Mouse (Mus musculus): ENCODE measurements around the gene Flywch1. TPM values are rescaled to one million over a fixed set of nuclear protein-coding genes. Genes with fewer than 3 reads are reported as not detected.

The Flywch1 gene
- total and polyA plus RNA-seq, 3 experiments, result 25.9 to 40.1 (median 39.4) TPM

DNA sequence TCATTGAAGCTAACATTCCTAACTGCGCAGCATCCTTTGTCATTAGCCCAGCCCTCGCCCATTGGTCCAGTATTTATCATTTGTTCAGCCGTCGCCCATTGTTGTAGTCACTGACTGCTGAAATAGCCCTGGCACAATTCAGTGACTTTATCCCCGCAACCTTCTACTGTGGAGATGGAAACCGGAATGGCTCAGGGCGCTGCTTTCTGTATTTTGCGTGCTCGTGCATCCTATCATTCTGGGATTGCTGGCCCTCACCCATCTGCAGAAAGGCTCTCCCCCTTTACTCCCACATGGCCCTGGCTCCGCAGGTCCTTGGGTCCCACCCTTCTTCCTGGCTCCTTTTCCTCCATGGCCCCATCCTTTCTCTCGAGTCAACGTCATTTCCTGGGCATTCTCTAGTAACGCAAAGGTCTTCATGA is 15.1 kb upstream of the Flywch1 start:
- peak overlapping the region; percentile 53 for H3K4me3 ChIP-seq
- intact Hi-C loops (cut with DNase I), result loop anchor here (5.0 kb wide), 1 partner anchor 39 kb away; the partner anchor contains the start of gene Kremen2
- TF ChIP-seq CTCF (IDR thresholded peaks at IDR 0.05) (no peak; the same call in 1 of the 2 replicates), EP300 (IDR thresholded peaks at IDR 0.05; ENCODE audit: insufficient read depth, low read depth, low read length) (no peak), POLR2A (IDR thresholded peaks at IDR 0.05; ENCODE audit: insufficient read depth, low read depth, low read length) (no peak)
- no peak overlapping the region for H3K27ac ChIP-seq
- H3K36me3 ChIP-seq (ENCODE audit: control insufficient read depth, insufficient read depth, low read length), result no peaks in the 10 kb centered on the region
- H3K9ac ChIP-seq (ENCODE audit: low read depth, low read length), result no peak overlapping the region
- DNase-seq, result no peak
- no peaks in the 10 kb centered on the region for H3K79me2 ChIP-seq (replicated peaks; ENCODE audit: control insufficient read depth, insufficient read depth, low read length)
- WGBS, result 14% methylated on average over 13 of the region's 13 CpGs
- peaks cover 6% of the 10 kb centered on the region for H3K4me1 ChIP-seq (ENCODE audit: control insufficient read depth, insufficient read depth, low read length)
- no peaks in the 10 kb centered on the region for H3K27me3 ChIP-seq (ENCODE audit: control insufficient read depth, insufficient read depth, low read length)

DNA sequence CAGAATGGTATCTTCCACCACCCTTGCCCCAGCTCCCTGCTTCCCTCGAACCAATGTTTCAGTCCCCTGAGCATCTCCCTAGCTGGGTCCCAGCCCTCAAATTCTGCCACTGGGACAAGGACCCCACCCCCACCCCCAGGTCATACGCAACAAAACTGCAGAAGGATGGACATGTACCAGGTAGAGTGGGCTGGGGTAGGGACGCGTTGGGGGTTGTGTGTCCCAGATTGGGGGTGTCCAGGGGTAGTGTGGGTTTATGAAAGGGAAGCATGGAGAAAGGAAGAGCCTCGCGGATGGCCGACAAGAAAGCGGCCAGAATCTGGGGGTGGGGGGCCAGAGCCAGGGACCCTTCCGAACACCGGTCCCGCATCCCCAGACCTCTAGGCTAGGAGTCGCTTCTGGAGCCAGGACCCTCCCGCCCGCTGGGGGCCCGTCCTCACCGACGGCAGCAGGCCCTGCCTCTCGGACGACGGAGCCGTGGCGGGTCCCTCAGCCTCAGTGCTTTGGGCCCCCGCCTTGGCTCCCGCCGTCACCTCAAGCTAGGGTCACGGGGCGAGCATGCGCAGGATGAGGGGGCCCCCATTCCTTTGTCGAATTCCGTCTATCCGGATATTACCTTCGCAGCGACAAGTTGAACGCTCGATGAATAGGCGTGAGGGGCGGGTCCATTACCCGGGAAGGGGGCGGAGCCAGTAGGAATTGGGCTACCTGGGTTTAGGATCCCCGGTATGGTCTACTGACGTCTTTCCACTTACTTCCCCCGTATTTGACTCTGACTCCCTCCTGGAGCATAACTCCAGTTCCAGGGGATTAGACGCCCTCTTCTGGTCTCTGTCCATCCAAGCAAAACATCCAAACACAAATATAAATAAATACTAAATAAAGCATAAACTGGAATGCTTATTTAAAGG is 14.4 kb upstream of the Flywch1 start, which contains the start of gene Flywch2:
TSS of gene Flywch2 (minus strand) at position 521 of the 911 bp plus-strand sequence.
- H3K4me1 ChIP-seq (ENCODE audit: control insufficient read depth, insufficient read depth, low read length), result peaks cover 4% of the 10 kb centered on the region
- 8% methylated on average over 43 of the region's 43 CpGs for WGBS
- intact Hi-C loops (cut with DNase I), result loop anchor here (5.0 kb wide), 1 partner anchor 39 kb away; the partner anchor contains the start of gene Kremen2
- peak within 1 kb of the TSS; percentile 65 for H3K9ac ChIP-seq (ENCODE audit: low read depth, low read length)
- DNase-seq, result peak; percentile 68 to 73
- no peak for TF ChIP-seq POLR2A (IDR thresholded peaks at IDR 0.05; ENCODE audit: insufficient read depth, low read depth, low read length)
- peak; percentile 55 for TF ChIP-seq CTCF (IDR thresholded peaks at IDR 0.05)
- no peak for TF ChIP-seq EP300 (IDR thresholded peaks at IDR 0.05; ENCODE audit: insufficient read depth, low read depth, low read length)
- H3K4me3 ChIP-seq, result peak within 1 kb of the TSS; percentile 53
- no peak within 1 kb of the TSS; the same call in 1 of the 2 replicates for H3K27ac ChIP-seq
- H3K27me3 ChIP-seq (ENCODE audit: control insufficient read depth, insufficient read depth, low read length), result no peaks in the 10 kb centered on the region
- no peaks in the 10 kb centered on the region for H3K36me3 ChIP-seq (ENCODE audit: control insufficient read depth, insufficient read depth, low read length)
- no peaks in the 10 kb centered on the region for H3K79me2 ChIP-seq (replicated peaks; ENCODE audit: control insufficient read depth, insufficient read depth, low read length)

DNA sequence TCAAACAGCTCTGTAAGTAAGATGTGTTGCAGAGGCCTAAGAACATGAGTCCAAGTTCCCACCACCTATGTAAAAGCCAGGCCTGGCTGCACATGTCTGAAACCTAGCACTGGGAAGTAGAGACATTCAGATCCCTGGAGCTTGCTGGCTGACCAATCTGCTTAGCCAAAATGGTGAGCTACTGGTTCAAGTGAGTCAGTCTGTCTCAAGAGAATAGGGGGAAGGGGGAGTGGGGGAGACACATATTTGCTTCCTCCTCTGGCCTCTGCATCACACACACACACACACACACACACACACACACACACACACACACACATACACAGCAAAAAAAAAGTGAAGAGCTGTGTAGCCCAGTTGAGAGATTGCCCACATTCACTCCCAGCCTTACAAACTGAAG is 11.9 kb upstream of the Flywch1 start:
- H3K27me3 ChIP-seq (ENCODE audit: control insufficient read depth, insufficient read depth, low read length), result no peaks in the 10 kb centered on the region
- no peaks in the 10 kb centered on the region for H3K79me2 ChIP-seq (replicated peaks; ENCODE audit: control insufficient read depth, insufficient read depth, low read length)
- no peak overlapping the region for H3K27ac ChIP-seq
- TF ChIP-seq POLR2A (IDR thresholded peaks at IDR 0.05; ENCODE audit: insufficient read depth, low read depth, low read length), result no peak
- TF ChIP-seq EP300 (IDR thresholded peaks at IDR 0.05; ENCODE audit: insufficient read depth, low read depth, low read length), result no peak
- no peak for TF ChIP-seq CTCF (IDR thresholded peaks at IDR 0.05)
- no peak for DNase-seq
- no peaks in the 10 kb centered on the region; the same call in 1 of the 2 replicates for H3K4me1 ChIP-seq (ENCODE audit: control insufficient read depth, insufficient read depth, low read length)
- intact Hi-C loops (cut with DNase I), result no loop called here
- no peaks in the 10 kb centered on the region for H3K36me3 ChIP-seq (ENCODE audit: control insufficient read depth, insufficient read depth, low read length)
- no peak overlapping the region for H3K9ac ChIP-seq (ENCODE audit: low read depth, low read length)
- H3K4me3 ChIP-seq, result no peak overlapping the region

DNA sequence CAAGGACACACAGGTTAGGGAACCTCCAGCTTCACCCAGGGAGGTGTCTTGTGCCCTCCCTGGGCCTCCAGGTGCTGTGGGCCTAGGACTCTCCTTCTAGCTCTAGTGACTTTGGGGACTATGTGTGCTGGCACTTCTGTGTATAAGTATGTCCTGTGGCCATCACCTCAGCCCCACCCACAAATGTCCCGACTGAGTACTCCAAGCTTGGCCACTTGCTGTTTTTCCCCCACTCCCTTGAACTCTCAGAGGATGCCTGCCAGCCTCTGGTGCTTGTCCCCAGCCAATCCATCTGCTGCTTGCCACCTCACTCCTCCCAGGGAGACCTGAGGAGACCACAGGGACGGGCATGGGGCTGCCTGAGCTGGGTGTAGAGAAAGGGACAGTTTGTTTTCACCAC is 7.0 kb upstream of the Flywch1 start:
- intact Hi-C loops (cut with DNase I), result no loop called here
- Histone ChIP-seq H3K27ac (no peak overlapping the region), H3K79me2 (replicated peaks; ENCODE audit: control insufficient read depth, insufficient read depth, low read length) (no peaks in the 10 kb centered on the region), H3K27me3 (ENCODE audit: control insufficient read depth, insufficient read depth, low read length) (no peaks in the 10 kb centered on the region), H3K36me3 (ENCODE audit: control insufficient read depth, insufficient read depth, low read length) (no peaks in the 10 kb centered on the region), H3K4me3 (no peak overlapping the region), H3K4me1 (ENCODE audit: control insufficient read depth, insufficient read depth, low read length) (no peaks in the 10 kb centered on the region), H3K9ac (ENCODE audit: low read depth, low read length) (no peak overlapping the region)
- no peak for TF ChIP-seq EP300 (IDR thresholded peaks at IDR 0.05; ENCODE audit: insufficient read depth, low read depth, low read length)
- no peak for TF ChIP-seq CTCF (IDR thresholded peaks at IDR 0.05)
- TF ChIP-seq POLR2A (IDR thresholded peaks at IDR 0.05; ENCODE audit: insufficient read depth, low read depth, low read length), result no peak
- DNase-seq, result no peak
- 49% methylated on average over 2 of the region's 2 CpGs for WGBS

DNA sequence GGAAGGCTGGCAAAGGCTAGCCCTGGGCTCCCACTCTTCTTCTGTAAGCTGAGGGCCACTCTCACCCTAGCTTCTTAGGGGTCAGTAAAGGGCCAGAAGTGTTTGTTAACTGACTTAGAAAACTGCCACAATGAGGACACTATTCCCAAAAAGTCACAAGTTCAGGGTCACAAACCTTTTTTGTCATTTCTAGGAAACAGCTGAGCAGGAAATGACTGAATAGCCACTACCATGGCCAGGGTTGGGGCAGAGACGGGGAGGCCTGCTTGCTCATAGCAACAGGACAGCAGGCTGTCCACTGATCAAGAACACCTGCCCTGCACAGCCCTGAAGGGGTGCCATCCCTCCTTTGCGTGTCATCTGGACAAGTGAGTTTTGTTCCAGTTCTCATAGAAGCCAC is 5.7 kb upstream of the Flywch1 start:
- no peak for DNase-seq
- Histone ChIP-seq H3K9ac (ENCODE audit: low read depth, low read length) (no peak overlapping the region), H3K79me2 (replicated peaks; ENCODE audit: control insufficient read depth, insufficient read depth, low read length) (no peaks in the 10 kb centered on the region), H3K36me3 (ENCODE audit: control insufficient read depth, insufficient read depth, low read length) (no peaks in the 10 kb centered on the region), H3K4me3 (no peak overlapping the region), H3K4me1 (ENCODE audit: control insufficient read depth, insufficient read depth, low read length) (no peaks in the 10 kb centered on the region), H3K27me3 (ENCODE audit: control insufficient read depth, insufficient read depth, low read length) (no peaks in the 10 kb centered on the region), H3K27ac (no peak overlapping the region)
- intact Hi-C loops (cut with DNase I), result no loop called here
- no peak for TF ChIP-seq POLR2A (IDR thresholded peaks at IDR 0.05; ENCODE audit: insufficient read depth, low read depth, low read length)
- no peak for TF ChIP-seq EP300 (IDR thresholded peaks at IDR 0.05; ENCODE audit: insufficient read depth, low read depth, low read length)
- TF ChIP-seq CTCF (IDR thresholded peaks at IDR 0.05), result no peak
- 43% methylated on average over 2 of the region's 2 CpGs for WGBS

DNA sequence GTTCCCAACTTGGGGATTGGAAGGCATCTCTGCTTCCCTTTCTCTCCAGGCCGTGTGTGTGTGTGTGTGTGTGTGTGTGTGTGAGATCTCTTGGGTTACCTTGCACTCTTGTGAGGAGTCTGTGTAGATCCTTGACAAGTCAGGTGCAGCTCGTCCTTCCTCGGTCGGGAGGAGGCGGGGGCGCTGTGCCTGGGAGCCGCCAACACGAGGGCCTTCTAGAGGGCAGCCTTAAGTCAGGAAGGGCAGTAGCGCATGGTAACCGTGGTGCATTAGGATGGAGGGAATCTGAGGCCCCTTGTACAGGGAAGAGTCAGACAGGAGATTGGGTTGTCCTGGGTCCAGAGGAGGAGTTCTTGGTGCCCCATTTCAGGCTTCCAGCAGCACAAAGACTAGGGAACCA is 4.8 kb upstream of the Flywch1 start:
- Histone ChIP-seq H3K4me1 (ENCODE audit: control insufficient read depth, insufficient read depth, low read length) (no peaks in the 10 kb centered on the region), H3K4me3 (no peak overlapping the region), H3K79me2 (replicated peaks; ENCODE audit: control insufficient read depth, insufficient read depth, low read length) (no peaks in the 10 kb centered on the region), H3K27ac (no peak overlapping the region), H3K27me3 (ENCODE audit: control insufficient read depth, insufficient read depth, low read length) (no peaks in the 10 kb centered on the region), H3K36me3 (ENCODE audit: control insufficient read depth, insufficient read depth, low read length) (no peaks in the 10 kb centered on the region), H3K9ac (ENCODE audit: low read depth, low read length) (no peak overlapping the region)
- TF ChIP-seq EP300 (IDR thresholded peaks at IDR 0.05; ENCODE audit: insufficient read depth, low read depth, low read length) (no peak), CTCF (IDR thresholded peaks at IDR 0.05) (no peak), POLR2A (IDR thresholded peaks at IDR 0.05; ENCODE audit: insufficient read depth, low read depth, low read length) (no peak)
- intact Hi-C loops (cut with DNase I), result no loop called here
- no peak for DNase-seq
- WGBS, result 83% methylated on average over 10 of the region's 10 CpGs

All from heart, adult 2 months (tissue).